ENCODE assay signal across 19 mouse cellular contexts in genomic region chr7:140912293-140912692, GRCm38 (mm10). TPM values are rescaled to one million over a fixed set of nuclear protein-coding genes. Genes with fewer than 3 reads are reported as not detected.
DNase-seq lines count a peak whose midpoint lies in the region; ATAC-seq and TF ChIP-seq lines count a peak whose summit lies in the region.
"Had no signal": no experiment of that assay in that cellular context is flagged by ENCODE, and none has a peak within 500 bp of the region (broad histone marks: within the 10 kb centered on the region; RNA-seq: fewer than 3 reads in every experiment).

No protein-coding gene starts in this region.

- TF ChIP-seq CTCF in intestine, postnatal 0 days (IDR thresholded peaks at IDR 0.05; ENCODE audit: low read depth) = no peak
- TF ChIP-seq CTCF in small intestine, adult 2 months (IDR thresholded peaks at IDR 0.05; ENCODE audit: extremely low read depth, insufficient read length, insufficient replicate concordance, low read depth, low read length) = no peak

- H3K4me1 ChIP-seq in liver, embryonic 12.5 days = peaks cover 21% of the 10 kb centered on the region
- 0 out of 2 replicates have a peak, but pooled peaks cover 5% of the 10 kb centered on the region for H3K4me1 ChIP-seq in intestine, postnatal 0 days (replicated peaks; ENCODE audit: control insufficient read depth, insufficient read depth, low read length)
- peaks cover 26% of the 10 kb centered on the region for H3K4me1 ChIP-seq in small intestine, adult 2 months (ENCODE audit: control insufficient read depth, insufficient read depth, insufficient read length, low read length)
- 0 out of 2 replicates have a peak, but pooled peaks cover 4% of the 10 kb centered on the region for H3K4me1 ChIP-seq in hindbrain, embryonic 14.5 days (replicated peaks; ENCODE audit: control insufficient read depth, insufficient read depth, low read length)

- H3K36me3 ChIP-seq in liver, embryonic 12.5 days = no peaks in the 10 kb centered on the region
- no peaks in the 10 kb centered on the region for H3K36me3 ChIP-seq in intestine, postnatal 0 days (ENCODE audit: control insufficient read depth, insufficient read depth)
- H3K36me3 ChIP-seq in small intestine, adult 2 months (ENCODE audit: control insufficient read depth, insufficient read depth, low read length) = no peaks in the 10 kb centered on the region
- no peaks in the 10 kb centered on the region for H3K36me3 ChIP-seq in hindbrain, embryonic 14.5 days (replicated peaks; ENCODE audit: control insufficient read depth, insufficient read depth)
- H3K36me3 ChIP-seq: forebrain, embryonic 10.5 days; lung, embryonic 15.5 days had no signal

- peaks cover 3% of the 10 kb centered on the region; the same call in 1 of the 2 replicates for H3K27me3 ChIP-seq in liver, embryonic 12.5 days (replicated peaks)
- H3K27me3 ChIP-seq in intestine, postnatal 0 days (replicated peaks; ENCODE audit: control insufficient read depth, insufficient read depth, low read length) = no peaks in the 10 kb centered on the region
- no peaks in the 10 kb centered on the region for H3K27me3 ChIP-seq in small intestine, adult 2 months (ENCODE audit: control insufficient read depth, insufficient read depth, low read length)
- H3K27me3 ChIP-seq in hindbrain, embryonic 14.5 days (ENCODE audit: control insufficient read depth, insufficient read depth, low read length) = no peaks in the 10 kb centered on the region
- H3K27me3 ChIP-seq: CH12.LX; lung, embryonic 15.5 days had no signal

- H3K4me2 ChIP-seq in liver, embryonic 12.5 days = no peak overlapping the region
- H3K4me2 ChIP-seq in intestine, postnatal 0 days (replicated peaks; ENCODE audit: low read depth) = no peak overlapping the region
- H3K4me2 ChIP-seq in hindbrain, embryonic 14.5 days (replicated peaks) = no peak overlapping the region
- H3K4me2 ChIP-seq: lung, embryonic 15.5 days; midbrain, embryonic 11.5 days had no signal

- ATAC-seq in liver, embryonic 12.5 days = no peak
- ATAC-seq in intestine, postnatal 0 days = no peak
- ATAC-seq in hindbrain, embryonic 14.5 days (ENCODE audit: low FRiP score) = no peak

- no peaks in the 10 kb centered on the region for H3K9me3 ChIP-seq in liver, embryonic 12.5 days (replicated peaks)
- no peaks in the 10 kb centered on the region for H3K9me3 ChIP-seq in intestine, postnatal 0 days (ENCODE audit: control insufficient read depth)
- no peaks in the 10 kb centered on the region for H3K9me3 ChIP-seq in hindbrain, embryonic 14.5 days (ENCODE audit: control insufficient read depth, low read length)
- H3K9me3 ChIP-seq: forebrain, embryonic 10.5 days; lung, embryonic 15.5 days had no signal

- H3K4me3 ChIP-seq in liver, embryonic 12.5 days = no peak overlapping the region
- H3K4me3 ChIP-seq in intestine, postnatal 0 days (ENCODE audit: low read depth, low read length) = no peak overlapping the region
- H3K4me3 ChIP-seq in small intestine, adult 2 months (ENCODE audit: low read depth, low read length) = no peak overlapping the region
- H3K4me3 ChIP-seq in hindbrain, embryonic 14.5 days (replicated peaks; ENCODE audit: low read length) = no peak overlapping the region
- H3K4me3 ChIP-seq: forebrain, embryonic 10.5 days; lung, embryonic 15.5 days had no signal

- WGBS in liver, embryonic 12.5 days (ENCODE audit: insufficient replicate concordance) = 38% methylated on average over 3 of the region's 3 CpGs
- 50% methylated on average over 3 of the region's 3 CpGs for WGBS in intestine, postnatal 0 days
- WGBS in small intestine, adult 2 months = 20% methylated on average over 3 of the region's 3 CpGs
- WGBS in hindbrain, embryonic 14.5 days = 74% methylated on average over 3 of the region's 3 CpGs

- H3K27ac ChIP-seq in liver, embryonic 12.5 days = peak overlapping the region; percentile 32; the same call in 1 of the 2 replicates
- peak overlapping the region; percentile 85 for H3K27ac ChIP-seq in intestine, postnatal 0 days (ENCODE audit: low read depth, low read length)
- peak overlapping the region; percentile 96 for H3K27ac ChIP-seq in small intestine, adult 2 months (ENCODE audit: insufficient read depth, low read depth, low read length)
- no peak overlapping the region for H3K27ac ChIP-seq in hindbrain, embryonic 14.5 days
- H3K27ac ChIP-seq: forebrain, embryonic 10.5 days; lung, embryonic 15.5 days had no signal

- peak; percentile 27 to 74 for DNase-seq in frontal cortex, adult 2 months (ENCODE audit: extremely low spot score in 1 of 2, low spot score in 1 of 2)
- no peak for DNase-seq in frontal cortex, postnatal 14 days (ENCODE audit: low spot score in 2 of 2)
- DNase-seq in liver = no peak
- no peak for DNase-seq in layer of hippocampus, postnatal 10 days (ENCODE audit: low spot score in 2 of 2)
- DNase-seq in hindbrain, embryonic 14.5 days (ENCODE audit: low spot score) = no peak
- DNase-seq: adrenal gland, postnatal 14 days; cerebellum, adult 9-10 months had no signal

- no peak overlapping the region for H3K9ac ChIP-seq in liver, embryonic 12.5 days
- H3K9ac ChIP-seq in intestine, postnatal 0 days (ENCODE audit: low read depth, low read length) = no peak overlapping the region
- H3K9ac ChIP-seq in hindbrain, embryonic 14.5 days = no peak overlapping the region
- H3K9ac ChIP-seq: lung, embryonic 15.5 days had no signal

- no peak for TF ChIP-seq POLR2A in small intestine, adult 2 months (IDR thresholded peaks at IDR 0.05; ENCODE audit: low read depth, low read length)

RNA-seq across cellular contexts. Expression of gene Nlrp6, which starts 8.4 kb away (rescaled TPM):
- 0.17 and 0.18 TPM in 2 replicates for polyA plus RNA-seq in frontal cortex, adult 2 months (2012; rRNA removed)
- 1.1 and 1.4 TPM in 2 replicates for polyA plus RNA-seq in liver, embryonic 12.5 days (2016; fragmentation: Nextera tagmentation; extraction: Ambion mirVana)
- polyA plus RNA-seq in intestine, postnatal 0 days (2015; fragmentation: Nextera tagmentation; extraction: Ambion mirVana) = 52.8 and 53.0 TPM in 2 replicates
- 45.0 and 110 TPM in 2 replicates for polyA plus RNA-seq in small intestine, adult 2 months (2012; rRNA removed)
- under 1 TPM; 0.27 to 0.53 TPM for total RNA-seq in layer of hippocampus, postnatal 10 days (2021)
- 0.60 and 1.4 TPM in 2 replicates for polyA plus RNA-seq in hindbrain, embryonic 14.5 days (2014; fragmentation: Nextera tagmentation; extraction: Ambion mirVana)
- total RNA-seq: granulocyte monocyte progenitor cell, adult 5-6 weeks had no signal
- polyA plus RNA-seq: heart, embryonic 14.5 days had no signal

RNA-seq across cellular contexts. Expression of gene Cox8b, which starts 12.0 kb away (rescaled TPM):
- polyA plus RNA-seq in frontal cortex, adult 2 months (2012; rRNA removed) = 0.57 and 0.76 TPM in 2 replicates
- polyA plus RNA-seq in liver, embryonic 12.5 days (2016; fragmentation: Nextera tagmentation; extraction: Ambion mirVana) = not detected in 2 replicates
- 0.53 and 0.69 TPM in 2 replicates for polyA plus RNA-seq in intestine, postnatal 0 days (2015; fragmentation: Nextera tagmentation; extraction: Ambion mirVana)
- polyA plus RNA-seq in small intestine, adult 2 months (2012; rRNA removed) = 1.1 and 1.2 TPM in 2 replicates
- not detected for total RNA-seq in layer of hippocampus, postnatal 10 days (2021)
- polyA plus RNA-seq in hindbrain, embryonic 14.5 days (2014; fragmentation: Nextera tagmentation; extraction: Ambion mirVana) = not detected in 2 replicates
- total RNA-seq: CH12.LX; granulocyte monocyte progenitor cell, adult 5-6 weeks; hematopoietic stem cell, adult 5-6 weeks; left cerebral cortex, postnatal 36 days had no signal
- polyA plus RNA-seq: forebrain, embryonic 10.5 days; midbrain, embryonic 11.5 days; neural tube, embryonic 14.5 days had no signal

RNA-seq across cellular contexts. Expression of gene Pgghg, which starts 28.9 kb away (rescaled TPM):
- 6.9 and 7.1 TPM in 2 replicates for polyA plus RNA-seq in frontal cortex, adult 2 months (2012; rRNA removed)
- 7.8 and 7.9 TPM in 2 replicates for polyA plus RNA-seq in liver, embryonic 12.5 days (2016; fragmentation: Nextera tagmentation; extraction: Ambion mirVana)
- polyA plus RNA-seq in intestine, postnatal 0 days (2015; fragmentation: Nextera tagmentation; extraction: Ambion mirVana) = 18.9 and 19.4 TPM in 2 replicates
- polyA plus RNA-seq in small intestine, adult 2 months (2012; rRNA removed) = 10.8 and 15.1 TPM in 2 replicates
- total RNA-seq in layer of hippocampus, postnatal 10 days (2021) = 1 to 10 TPM; 4.2 to 5.0 TPM
- polyA plus RNA-seq in hindbrain, embryonic 14.5 days (2014; fragmentation: Nextera tagmentation; extraction: Ambion mirVana) = 8.2 and 9.2 TPM in 2 replicates

RNA-seq across cellular contexts. Expression of gene Sirt3, which starts 30.2 kb away (rescaled TPM):
- 116 and 137 TPM in 2 replicates for polyA plus RNA-seq in frontal cortex, adult 2 months (2012; rRNA removed)
- polyA plus RNA-seq in liver, embryonic 12.5 days (2016; fragmentation: Nextera tagmentation; extraction: Ambion mirVana) = 16.0 and 18.1 TPM in 2 replicates
- 28.9 and 30.9 TPM in 2 replicates for polyA plus RNA-seq in intestine, postnatal 0 days (2015; fragmentation: Nextera tagmentation; extraction: Ambion mirVana)
- polyA plus RNA-seq in small intestine, adult 2 months (2012; rRNA removed) = 13.6 and 20.4 TPM in 2 replicates
- 10 to 100 TPM; 46.0 to 48.6 TPM for total RNA-seq in layer of hippocampus, postnatal 10 days (2021)
- polyA plus RNA-seq in hindbrain, embryonic 14.5 days (2014; fragmentation: Nextera tagmentation; extraction: Ambion mirVana) = 44.4 and 47.5 TPM in 2 replicates

RNA-seq across cellular contexts. Expression of gene Psmd13, which starts 30.5 kb away (rescaled TPM):
- polyA plus RNA-seq in frontal cortex, adult 2 months (2012; rRNA removed) = 92.8 and 99.7 TPM in 2 replicates
- polyA plus RNA-seq in liver, embryonic 12.5 days (2016; fragmentation: Nextera tagmentation; extraction: Ambion mirVana) = 204 and 213 TPM in 2 replicates
- polyA plus RNA-seq in intestine, postnatal 0 days (2015; fragmentation: Nextera tagmentation; extraction: Ambion mirVana) = 150 and 155 TPM in 2 replicates
- polyA plus RNA-seq in small intestine, adult 2 months (2012; rRNA removed) = 33.5 and 55.7 TPM in 2 replicates
- 100 to 1,000 TPM; 151 to 155 TPM for total RNA-seq in layer of hippocampus, postnatal 10 days (2021)
- 177 and 185 TPM in 2 replicates for polyA plus RNA-seq in hindbrain, embryonic 14.5 days (2014; fragmentation: Nextera tagmentation; extraction: Ambion mirVana)

Comparison
In these comparisons a context has a peak if more than half of its experiments do, and no peak if none do; other contexts are left out.
1. DNase-seq: peak in frontal cortex, adult 2 months (2 of 2); none in frontal cortex, postnatal 14 days (0 of 2), liver (single experiment), layer of hippocampus, postnatal 10 days (0 of 2) and hindbrain, embryonic 14.5 days (single experiment).
2. RNA of gene Nlrp6, which starts 8.4 kb away (polyA plus RNA-seq): 45.0 to 110 TPM in small intestine, adult 2 months and 52.8 to 53.0 TPM in intestine, postnatal 0 days; 1.1 to 1.4 TPM in liver, embryonic 12.5 days, 0.60 to 1.4 TPM in hindbrain, embryonic 14.5 days and 0.17 to 0.18 TPM in frontal cortex, adult 2 months; every median in the first group is over 10 times any median in the second.